Comparison of ENCODE assay signal across 15 mouse cellular contexts in genomic region chr6:108464308-108464979, GRCm38 (mm10).
DNase-seq lines count a peak whose midpoint lies in the region; ATAC-seq and TF ChIP-seq lines count a peak whose summit lies in the region.
"Had no signal": no experiment of that assay in that cellular context is flagged by ENCODE, and none has a peak within 500 bp of the region (broad histone marks: within the 10 kb centered on the region; RNA-seq: fewer than 3 reads in every experiment).

No protein-coding gene starts in this region.

- DNase-seq in Patski (ENCODE audit: low read depth, low spot score): no peak
- no peak for DNase-seq in heart, adult 2 months
- DNase-seq in heart, postnatal 10 days: peak; percentile 37 to 50
- DNase-seq in frontal cortex, postnatal 14 days (ENCODE audit: low spot score in 2 of 2): no peak
- no peak for DNase-seq in right cerebral cortex, postnatal 14 days
- DNase-seq: cerebellum, postnatal 25 days; gastrocnemius, postnatal 14 days; kidney, postnatal 4 days; liver, embryonic 13.5 days; lung, postnatal 10 days; thymus, postnatal 25 days had no signal

- H3K9ac ChIP-seq in intestine, embryonic 15.5 days: no peak overlapping the region
- H3K9ac ChIP-seq in intestine, postnatal 0 days (ENCODE audit: low read depth, low read length): no peak overlapping the region
- H3K9ac ChIP-seq in heart, adult 2 months (ENCODE audit: low read depth, low read length): no peak overlapping the region
- H3K9ac ChIP-seq: liver, embryonic 13.5 days had no signal

- intact Hi-C loops in heart, adult 2 months (cut with DNase I): no loop called here
- intact Hi-C loops in heart, postnatal 10 days (cut with DNase I): no loop called here

- H3K27ac ChIP-seq in intestine, embryonic 15.5 days: no peak overlapping the region
- H3K27ac ChIP-seq in intestine, postnatal 0 days (ENCODE audit: low read depth, low read length): no peak overlapping the region
- H3K27ac ChIP-seq in heart, adult 2 months: peak overlapping the region; percentile 33; the same call in 1 of the 2 replicates
- H3K27ac ChIP-seq: liver, embryonic 13.5 days had no signal

- H3K4me3 ChIP-seq in intestine, embryonic 15.5 days (replicated peaks): no peak overlapping the region
- H3K4me3 ChIP-seq in intestine, postnatal 0 days (ENCODE audit: low read depth, low read length): no peak overlapping the region
- no peak overlapping the region for H3K4me3 ChIP-seq in heart, adult 2 months
- H3K4me3 ChIP-seq: liver, embryonic 13.5 days; megakaryocyte, embryonic 14.5 days had no signal

- 0 out of 2 replicates have a peak, but pooled peaks have one; percentile 8 for TF ChIP-seq EP300 in heart, adult 2 months (IDR thresholded peaks at IDR 0.05; ENCODE audit: insufficient read depth, low read depth, low read length)

- in situ Hi-C loops in Patski (cut with MboI; ENCODE audit: low pct_unique_long_range_greater_than_20kb): no loop called here

- H3K79me2 ChIP-seq in heart, adult 2 months (replicated peaks; ENCODE audit: control insufficient read depth, insufficient read depth, low read length): no peaks in the 10 kb centered on the region

- CTCF ChIA-PET in Patski (lab: Charles Lee): no interaction called here

- H3K27me3 ChIP-seq in intestine, embryonic 15.5 days (replicated peaks): no peaks in the 10 kb centered on the region
- no peaks in the 10 kb centered on the region for H3K27me3 ChIP-seq in intestine, postnatal 0 days (replicated peaks; ENCODE audit: control insufficient read depth, insufficient read depth, low read length)
- H3K27me3 ChIP-seq in Patski: no peaks in the 10 kb centered on the region
- H3K27me3 ChIP-seq in heart, adult 2 months (ENCODE audit: control insufficient read depth, insufficient read depth, low read length): no peaks in the 10 kb centered on the region
- H3K27me3 ChIP-seq: liver, embryonic 13.5 days; megakaryocyte, embryonic 14.5 days had no signal

- TF ChIP-seq CTCF in intestine, postnatal 0 days (IDR thresholded peaks at IDR 0.05; ENCODE audit: low read depth): no peak
- no peak for TF ChIP-seq CTCF in Patski (IDR thresholded peaks at IDR 0.05)
- no peak for TF ChIP-seq CTCF in heart, adult 2 months (IDR thresholded peaks at IDR 0.05)

- POLR2A ChIA-PET in Patski (lab: Charles Lee): interaction anchor here (0.8 kb wide), 1 partner anchor 46 kb away, joined by 4 read pairs; no protein-coding TSS in a partner anchor

- no peaks in the 10 kb centered on the region for H3K36me3 ChIP-seq in intestine, embryonic 15.5 days
- H3K36me3 ChIP-seq in intestine, postnatal 0 days (ENCODE audit: control insufficient read depth, insufficient read depth): no peaks in the 10 kb centered on the region; the same call in 1 of the 2 replicates
- no peaks in the 10 kb centered on the region for H3K36me3 ChIP-seq in heart, adult 2 months (ENCODE audit: control insufficient read depth, insufficient read depth, low read length)
- H3K36me3 ChIP-seq: liver, embryonic 13.5 days had no signal

- no peak overlapping the region for H3K4me2 ChIP-seq in intestine, embryonic 15.5 days (replicated peaks)
- H3K4me2 ChIP-seq in intestine, postnatal 0 days (replicated peaks; ENCODE audit: low read depth): no peak overlapping the region
- H3K4me2 ChIP-seq: liver, embryonic 13.5 days had no signal

- no peak for TF ChIP-seq POLR2A in heart, adult 2 months (IDR thresholded peaks at IDR 0.05; ENCODE audit: insufficient read depth, low read depth, low read length)

- 0 out of 2 replicates have a peak, but pooled peaks have one; percentile 15 for ATAC-seq in intestine, embryonic 15.5 days
- ATAC-seq in intestine, postnatal 0 days: no peak
- ATAC-seq in Patski: peak; percentile 28
- ATAC-seq: forebrain, embryonic 16.5 days had no signal

- 71% methylated on average over 8 of the region's 8 CpGs for WGBS in intestine, embryonic 15.5 days
- 67% methylated on average over 8 of the region's 8 CpGs for WGBS in intestine, postnatal 0 days
- 43% methylated on average over 8 of the region's 8 CpGs for WGBS in heart, adult 2 months

- H3K9me3 ChIP-seq in intestine, embryonic 15.5 days: no peaks in the 10 kb centered on the region
- no peaks in the 10 kb centered on the region for H3K9me3 ChIP-seq in intestine, postnatal 0 days (ENCODE audit: control insufficient read depth)
- H3K9me3 ChIP-seq: liver, embryonic 13.5 days; megakaryocyte, embryonic 14.5 days had no signal

- H3K4me1 ChIP-seq in intestine, embryonic 15.5 days (replicated peaks): no peaks in the 10 kb centered on the region
- H3K4me1 ChIP-seq in intestine, postnatal 0 days (replicated peaks; ENCODE audit: control insufficient read depth, insufficient read depth, low read length): no peaks in the 10 kb centered on the region
- peaks cover 16% of the 10 kb centered on the region for H3K4me1 ChIP-seq in heart, adult 2 months (ENCODE audit: control insufficient read depth, insufficient read depth, low read length)

Comparison
In these comparisons a context has a peak if more than half of its experiments do, and no peak if none do; other contexts are left out.
1. DNase-seq: peak in heart, postnatal 10 days (2 of 2); none in Patski (single experiment), heart, adult 2 months (0 of 2), frontal cortex, postnatal 14 days (0 of 2) and right cerebral cortex, postnatal 14 days (single experiment).